In the genomic region with DNA sequence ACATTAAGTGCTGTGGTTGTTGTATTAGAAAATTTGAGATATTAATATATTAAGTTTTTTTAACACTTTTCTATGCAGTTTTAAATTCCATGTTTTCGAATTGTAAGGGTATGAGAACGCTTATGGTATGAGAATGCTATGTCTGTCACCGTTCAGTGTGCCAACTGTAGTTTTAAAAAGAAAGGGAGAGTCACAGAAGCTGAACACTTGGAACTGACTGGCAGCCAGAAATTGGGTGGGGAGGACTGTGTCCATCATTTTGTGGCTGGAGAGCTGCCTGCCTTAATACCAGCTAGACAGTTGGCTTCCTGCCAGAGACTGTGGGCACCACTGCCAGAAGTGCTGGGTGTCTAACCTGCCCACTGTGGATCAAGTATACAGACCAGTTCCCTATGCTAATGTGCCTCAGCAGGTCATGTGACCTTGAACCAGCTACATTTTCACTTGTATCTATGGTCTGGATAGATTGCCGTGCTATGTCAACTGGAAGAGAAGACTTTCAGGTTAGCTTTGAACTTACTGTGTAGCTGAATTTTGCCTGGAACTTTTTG, we compare ENCODE assay signal across 8 mouse cellular contexts. TPM values are rescaled to one million over a fixed set of nuclear protein-coding genes. Genes with fewer than 3 reads are reported as not detected.
A peak's percentile ranks its signal among the peaks of the same experiment; 100 is the strongest.
DNase-seq lines count a peak whose midpoint lies in the region; ATAC-seq and TF ChIP-seq lines count a peak whose summit lies in the region.

No protein-coding gene starts in this region.

- H3K36me3 ChIP-seq in limb, embryonic 13.5 days = peaks cover 25% of the 10 kb centered on the region
- peaks cover 25% of the 10 kb centered on the region for H3K36me3 ChIP-seq in limb, embryonic 10.5 days
- H3K36me3 ChIP-seq in liver, postnatal 0 days (replicated peaks; ENCODE audit: insufficient read depth, low read length) = no peaks in the 10 kb centered on the region

- no peak overlapping the region for H3K27ac ChIP-seq in limb, embryonic 13.5 days
- no peak overlapping the region for H3K27ac ChIP-seq in limb, embryonic 10.5 days
- no peak overlapping the region for H3K27ac ChIP-seq in liver, postnatal 0 days (ENCODE audit: low read depth)

- no peaks in the 10 kb centered on the region for H3K9me3 ChIP-seq in limb, embryonic 13.5 days
- H3K9me3 ChIP-seq in limb, embryonic 10.5 days (replicated peaks) = no peaks in the 10 kb centered on the region
- H3K9me3 ChIP-seq in liver, postnatal 0 days (ENCODE audit: low read length) = no peaks in the 10 kb centered on the region

- TF ChIP-seq EP300 in liver, postnatal 0 days (IDR thresholded peaks at IDR 0.05; ENCODE audit: low read depth) = no peak

- H3K4me3 ChIP-seq in limb, embryonic 13.5 days = no peak overlapping the region
- no peak overlapping the region for H3K4me3 ChIP-seq in limb, embryonic 10.5 days
- H3K4me3 ChIP-seq in liver, postnatal 0 days (ENCODE audit: low read depth, low read length) = no peak overlapping the region

- peak; percentile 44; the same call in 1 of the 2 replicates for ATAC-seq in limb, embryonic 13.5 days (ENCODE audit: low FRiP score, low read depth)
- no peak for ATAC-seq in liver, postnatal 0 days

- peak; percentile 7 for DNase-seq in cerebellum, adult 8-10 months
- DNase-seq in cerebellum, adult 11 months = no peak
- DNase-seq in limb, embryonic 10.5 days (ENCODE audit: low spot score) = no peak
- peak; percentile 6 for DNase-seq in brain, embryonic 18.5 days (ENCODE audit: low read depth, low spot score)
- peak; percentile 14 to 25 for DNase-seq in kidney, postnatal 4 days
- no peak for DNase-seq in liver, postnatal 0 days
- DNase-seq in neural tube, embryonic 10.5 days (ENCODE audit: extremely low spot score, low spot score) = no peak

- H3K9ac ChIP-seq in limb, embryonic 13.5 days = no peak overlapping the region
- H3K9ac ChIP-seq in liver, postnatal 0 days (replicated peaks) = no peak overlapping the region

- WGBS in limb, embryonic 13.5 days = 90% methylated on average over 4 of the region's 4 CpGs
- WGBS in limb, embryonic 10.5 days = 93% methylated on average over 4 of the region's 4 CpGs
- 71% methylated on average over 4 of the region's 4 CpGs for WGBS in liver, postnatal 0 days (ENCODE audit: insufficient replicate concordance)

- H3K27me3 ChIP-seq in limb, embryonic 13.5 days = no peaks in the 10 kb centered on the region
- no peaks in the 10 kb centered on the region for H3K27me3 ChIP-seq in limb, embryonic 10.5 days (ENCODE audit: low read depth, poor library complexity, severe bottlenecking)
- H3K27me3 ChIP-seq in liver, postnatal 0 days (ENCODE audit: insufficient read depth, low read length) = no peaks in the 10 kb centered on the region

- no peak for TF ChIP-seq CTCF in liver, postnatal 0 days (IDR thresholded peaks at IDR 0.05; ENCODE audit: low read depth)

- H3K4me2 ChIP-seq in limb, embryonic 13.5 days (replicated peaks) = no peak overlapping the region
- H3K4me2 ChIP-seq in liver, postnatal 0 days (ENCODE audit: low read depth, low read length) = no peak overlapping the region

- H3K4me1 ChIP-seq in limb, embryonic 13.5 days = 0 out of 2 replicates have a peak, but pooled peaks cover 5% of the 10 kb centered on the region
- H3K4me1 ChIP-seq in limb, embryonic 10.5 days = no peaks in the 10 kb centered on the region
- no peaks in the 10 kb centered on the region for H3K4me1 ChIP-seq in liver, postnatal 0 days (ENCODE audit: insufficient read depth)

RNA-seq across cellular contexts. Expression of gene Hddc2, which starts 18.1 kb away (rescaled TPM):
- 76.3 and 81.2 TPM in 2 replicates for polyA plus RNA-seq in limb, embryonic 13.5 days (2015; fragmentation: Nextera tagmentation; extraction: Ambion mirVana)
- 104 and 108 TPM in 2 replicates for polyA plus RNA-seq in limb, embryonic 10.5 days (2016; fragmentation: Nextera tagmentation; extraction: Ambion mirVana)
- 9.5 and 10.6 TPM in 2 replicates for polyA plus RNA-seq in liver, postnatal 0 days (2015; fragmentation: Nextera tagmentation; extraction: Ambion mirVana)

Comparison
In these comparisons a context has a peak if more than half of its experiments do, and no peak if none do; other contexts are left out.
1. DNase-seq: peak in cerebellum, adult 8-10 months (single experiment), brain, embryonic 18.5 days (single experiment) and kidney, postnatal 4 days (2 of 2); none in cerebellum, adult 11 months (single experiment), limb, embryonic 10.5 days (single experiment), liver, postnatal 0 days (single experiment) and neural tube, embryonic 10.5 days (single experiment).